Mouse (Mus musculus) kidney, postnatal 14 days (tissue): ENCODE data around the gene Anapc11.
"Not testable (repeated sequence)": the region's sequence is repeated elsewhere in the genome, so short reads cannot be mapped to it uniquely, and the experiment has no call there.

Source experiments
- DNase-seq: peaks from one replicate; pipeline ENCODE4 v3.0.0; 2022; ENCODE audit warnings: mixed read lengths

Anapc11 gene

GRCm38 (mm10) chr11:120598283-120598989 is at the start of gene Anapc11, which contains the start of gene Alyref:
Gene Anapc11, plus strand, starts transcription at chr11:120598421.
Gene Alyref, minus strand, starts transcription at chr11:120598365.
- peak; percentile 97 for DNase-seq

- no peak for DNase-seq
Measured at GRCm38 (mm10) chr11:120548786-120549167, 49.4 kb upstream of the Anapc11 start.

- DNase-seq, result peak; percentile 96
Measured at GRCm38 (mm10) chr11:120549168-120549945, 48.9 kb upstream of the Anapc11 start, which contains the start of gene Mcrip1. Gene Mcrip1, minus strand, starts transcription at chr11:120549727.

GRCm38 (mm10) chr11:120549986-120550809 is 48.0 kb upstream of the Anapc11 start:
- DNase-seq, result peak; percentile 22

- no peak for DNase-seq
Measured at GRCm38 (mm10) chr11:120550810-120551440, 47.3 kb upstream of the Anapc11 start, which contains the start of gene Ppp1r27. Gene Ppp1r27, minus strand, starts transcription at chr11:120551132.

- DNase-seq, result no peak
Measured at GRCm38 (mm10) chr11:120552736-120553135, 45.5 kb upstream of the Anapc11 start.

GRCm38 (mm10) chr11:120554834-120555233 is 43.4 kb upstream of the Anapc11 start:
- no peak for DNase-seq

GRCm38 (mm10) chr11:120555260-120555659 is 43.0 kb upstream of the Anapc11 start:
- DNase-seq, result no peak

- DNase-seq, result not testable (repeated sequence)
Measured at GRCm38 (mm10) chr11:120558843-120559242, 39.4 kb upstream of the Anapc11 start.

- no peak for DNase-seq
Measured at GRCm38 (mm10) chr11:120560952-120561728, 37.1 kb upstream of the Anapc11 start.

- DNase-seq, result no peak
Measured at GRCm38 (mm10) chr11:120562949-120563348, 35.3 kb upstream of the Anapc11 start.

GRCm38 (mm10) chr11:120565114-120565513 is 33.1 kb upstream of the Anapc11 start:
- DNase-seq, result no peak

GRCm38 (mm10) chr11:120568324-120568723 is 29.9 kb upstream of the Anapc11 start:
- DNase-seq, result no peak

- no peak for DNase-seq
Measured at GRCm38 (mm10) chr11:120571122-120571521, 27.1 kb upstream of the Anapc11 start.

- no peak for DNase-seq
Measured at GRCm38 (mm10) chr11:120571754-120572416, 26.3 kb upstream of the Anapc11 start.

- DNase-seq, result no peak
Measured at GRCm38 (mm10) chr11:120572417-120572751, 25.8 kb upstream of the Anapc11 start.

- DNase-seq, result peak; percentile 100
Measured at GRCm38 (mm10) chr11:120572752-120573584, 25.3 kb upstream of the Anapc11 start, which contains the start of gene P4hb. Gene P4hb, minus strand, starts transcription at chr11:120573253.

- no peak for DNase-seq
Measured at GRCm38 (mm10) chr11:120573585-120574277, 24.5 kb upstream of the Anapc11 start.

- no peak for DNase-seq
Measured at GRCm38 (mm10) chr11:120574278-120574600, 24.0 kb upstream of the Anapc11 start.

GRCm38 (mm10) chr11:120575046-120575445 is 23.2 kb upstream of the Anapc11 start:
- no peak for DNase-seq
